Mouse (Mus musculus) gastrocnemius, adult 2 months (tissue): ENCODE data around the gene Apba2. TPM values are rescaled to one million over a fixed set of nuclear protein-coding genes. Genes with fewer than 3 reads are reported as not detected.
A peak's percentile ranks its signal among the peaks of the same experiment; 100 is the strongest.

Experiments
- DNase-seq: peaks from one replicate; pipeline ENCODE4 v3.0.0; 2022
- H3K27ac ChIP-seq: fragments of 200-600 bp; 2 replicates; pipeline ENCODE4 v1.8.1; 2022; ENCODE audit warnings: mild to moderate bottlenecking
- H3K4me3 ChIP-seq: fragments of 200-600 bp; 2 replicates; pipeline ENCODE4 v1.8.1; 2022; ENCODE audit warnings: mild to moderate bottlenecking, moderate library complexity
- CTCF ChIP-seq: fragments of 200-600 bp; IDR thresholded peaks from 2 replicates; pipeline ENCODE4 v1.8.1; 2022; ENCODE audit warnings: antibody characterized with exemption, mild to moderate bottlenecking, moderate library complexity
- intact Hi-C: fragments of 180-260 bp; cut with DNase I; formaldehyde crosslinking; loops from one replicate; pipeline ENCODE4 v1.15.1; 2025
- total RNA-seq, 2 experiments: library from RNA; stranded (reverse); gene quantifications; 2 replicates each; pipeline ENCODE4 v1.2.3; 2021

The Apba2 gene
- total RNA-seq, 2 experiments from 2014 or later = 0.22 TPM; not detected in 1

GRCm38 (mm10) chr7:64741333-64742307 is 240.1 kb downstream of the Apba2 start:
- TF ChIP-seq CTCF = peak; percentile 89
- intact Hi-C loops = loop anchor here (5.0 kb wide), 2 partner anchors 239 to 989 kb away; partner anchors contain the start of gene Apba2
- Histone ChIP-seq H3K4me3 (no peak overlapping the region), H3K27ac (no peak overlapping the region)
- DNase-seq = peak; percentile 62

GRCm38 (mm10) chr7:64743610-64744009 is 242.1 kb downstream of the Apba2 start:
- H3K27ac ChIP-seq = no peak overlapping the region
- TF ChIP-seq CTCF = no peak
- intact Hi-C loops = loop anchor here (5.0 kb wide), 2 partner anchors 241 to 991 kb away; partner anchors contain the start of gene Apba2

GRCm38 (mm10) chr7:64751465-64751864 is 250.0 kb downstream of the Apba2 start:
- Histone ChIP-seq H3K4me3 (no peak overlapping the region), H3K27ac (no peak overlapping the region)
- intact Hi-C loops = no loop called here
- peak; percentile 93 for TF ChIP-seq CTCF
- DNase-seq = peak; percentile 45

More at GRCm38 (mm10) chr7:64743610-64744009, 242.1 kb downstream of the Apba2 start:
- DNase-seq = no peak
- H3K4me3 ChIP-seq = no peak overlapping the region

GRCm38 (mm10) chr7:64752133-64752532 is 250.6 kb downstream of the Apba2 start:
- intact Hi-C loops = no loop called here
- Histone ChIP-seq H3K4me3 (no peak overlapping the region), H3K27ac (no peak overlapping the region)
- TF ChIP-seq CTCF = no peak
- no peak for DNase-seq

GRCm38 (mm10) chr7:64753678-64754077 is 252.2 kb downstream of the Apba2 start:
- intact Hi-C loops = no loop called here
- TF ChIP-seq CTCF = no peak
- Histone ChIP-seq H3K27ac (no peak overlapping the region), H3K4me3 (no peak overlapping the region)
- no peak for DNase-seq

- intact Hi-C loops = no loop called here
- Histone ChIP-seq H3K27ac (no peak overlapping the region), H3K4me3 (no peak overlapping the region)
- no peak for TF ChIP-seq CTCF
- no peak for DNase-seq
Measured at GRCm38 (mm10) chr7:64754161-64754560, 252.7 kb downstream of the Apba2 start.

- no peak for DNase-seq
- intact Hi-C loops = no loop called here
- no peak for TF ChIP-seq CTCF
- no peak overlapping the region for H3K4me3 ChIP-seq
- H3K27ac ChIP-seq = no peak overlapping the region
Measured at GRCm38 (mm10) chr7:64755141-64755540, 253.6 kb downstream of the Apba2 start.

- Histone ChIP-seq H3K4me3 (no peak overlapping the region), H3K27ac (no peak overlapping the region)
- TF ChIP-seq CTCF = no peak
- intact Hi-C loops = no loop called here
- no peak for DNase-seq
Measured at GRCm38 (mm10) chr7:64765595-64765994, 264.1 kb downstream of the Apba2 start.

- DNase-seq = no peak
- no peak for TF ChIP-seq CTCF
- Histone ChIP-seq H3K27ac (no peak overlapping the region), H3K4me3 (no peak overlapping the region)
- intact Hi-C loops = no loop called here
Measured at GRCm38 (mm10) chr7:64769768-64770167, 268.3 kb downstream of the Apba2 start.

- intact Hi-C loops = no loop called here
- TF ChIP-seq CTCF = no peak
- peak overlapping the region; percentile 28 for H3K4me3 ChIP-seq
- no peak overlapping the region for H3K27ac ChIP-seq
- DNase-seq = no peak
Measured at GRCm38 (mm10) chr7:64770779-64771390, 269.4 kb downstream of the Apba2 start.

GRCm38 (mm10) chr7:64773465-64773864 is 272.0 kb downstream of the Apba2 start:
- DNase-seq = no peak
- intact Hi-C loops = no loop called here
- Histone ChIP-seq H3K27ac (no peak overlapping the region), H3K4me3 (no peak overlapping the region)
- TF ChIP-seq CTCF = no peak

GRCm38 (mm10) chr7:64776708-64777489 is 275.4 kb downstream of the Apba2 start:
- no peak for DNase-seq
- no peak for TF ChIP-seq CTCF
- intact Hi-C loops = no loop called here
- no peak overlapping the region for H3K27ac ChIP-seq
- H3K4me3 ChIP-seq = no peak overlapping the region

GRCm38 (mm10) chr7:64779501-64779900 is 278.0 kb downstream of the Apba2 start:
- TF ChIP-seq CTCF = no peak
- intact Hi-C loops = no loop called here
- no peak for DNase-seq
- no peak overlapping the region for H3K4me3 ChIP-seq
- H3K27ac ChIP-seq = no peak overlapping the region
